Mouse (Mus musculus): ENCODE measurements around the gene Gja8.

Gja8 gene

GRCm38 (mm10) chr3:96925920-96926319, at the start of gene Gja8:
Gene Gja8 (minus strand): TSS chr3:96926020.
- no peak for DNase-seq (ENCODE audit: low spot score in 2 of 2)

DNA sequence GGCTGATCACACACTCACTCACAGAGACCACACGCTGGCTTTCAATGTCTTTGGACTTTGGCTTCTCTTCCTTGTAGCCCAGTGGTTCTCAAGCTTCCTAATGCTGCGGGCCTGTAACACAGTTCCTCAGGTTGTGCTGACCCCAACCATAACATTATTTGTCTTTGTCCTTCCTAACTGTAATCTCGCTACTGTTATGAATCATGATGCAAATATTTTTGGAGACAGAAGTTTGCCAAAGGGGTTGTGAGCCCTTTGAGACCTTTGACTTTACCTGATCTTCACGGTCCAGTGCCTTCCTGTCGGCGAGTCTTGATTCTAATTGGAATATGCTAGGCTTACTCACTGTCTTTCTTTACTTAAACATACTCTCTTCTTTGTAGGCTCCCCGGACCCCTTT, 48.6 kb upstream of the Gja8 start:
- no peak for DNase-seq (ENCODE audit: low spot score in 2 of 2)

GRCm38 (mm10) chr3:96970986-96971385, 45.2 kb upstream of the Gja8 start:
- no peak for DNase-seq (ENCODE audit: low spot score in 2 of 2)

DNA sequence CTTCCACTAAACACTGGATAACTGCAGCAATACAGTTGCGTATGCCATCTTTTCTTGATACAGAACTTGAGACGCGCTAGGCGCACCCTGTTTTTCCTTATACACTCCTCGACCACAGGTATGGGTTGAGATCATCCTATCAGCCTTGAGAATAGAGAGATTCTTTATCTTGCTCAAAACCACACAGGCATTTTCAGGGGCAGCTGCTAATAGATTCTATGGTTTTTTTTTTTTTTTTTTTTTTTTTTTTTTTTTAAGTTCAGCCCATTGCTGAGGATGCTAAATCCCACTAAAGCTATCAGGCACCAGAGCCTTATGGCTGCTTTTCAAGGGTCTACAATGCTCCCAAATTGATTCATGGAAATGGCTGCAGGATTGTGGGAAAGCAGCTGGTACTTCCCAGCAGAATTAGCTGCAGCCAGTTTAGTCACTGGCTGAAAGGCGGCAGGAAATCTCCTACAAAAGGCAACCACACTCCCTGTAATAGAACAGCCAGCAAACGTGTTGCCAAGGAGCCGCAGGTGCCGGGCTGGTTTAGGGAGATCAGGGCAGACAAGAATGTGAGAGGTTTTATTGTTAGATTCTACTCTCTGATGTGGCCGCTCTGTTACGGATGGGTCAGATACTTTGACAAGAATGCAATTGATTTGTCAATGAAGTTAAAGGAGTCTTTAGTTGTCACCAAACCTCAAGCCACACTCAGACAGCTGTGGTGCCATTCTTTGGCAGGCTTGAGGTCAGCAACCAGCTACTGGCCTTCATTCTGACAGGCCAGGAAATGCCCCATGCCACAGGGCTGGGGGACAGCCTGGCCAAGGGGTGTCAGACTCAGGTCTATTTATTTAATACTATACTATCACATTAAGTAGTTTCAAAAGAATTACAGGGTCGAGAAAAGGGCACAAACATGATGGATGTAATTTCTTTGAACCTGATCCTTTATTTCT, 37.5 kb upstream of the Gja8 start:
- DNase-seq (ENCODE audit: low spot score in 2 of 2) = no peak

DNA sequence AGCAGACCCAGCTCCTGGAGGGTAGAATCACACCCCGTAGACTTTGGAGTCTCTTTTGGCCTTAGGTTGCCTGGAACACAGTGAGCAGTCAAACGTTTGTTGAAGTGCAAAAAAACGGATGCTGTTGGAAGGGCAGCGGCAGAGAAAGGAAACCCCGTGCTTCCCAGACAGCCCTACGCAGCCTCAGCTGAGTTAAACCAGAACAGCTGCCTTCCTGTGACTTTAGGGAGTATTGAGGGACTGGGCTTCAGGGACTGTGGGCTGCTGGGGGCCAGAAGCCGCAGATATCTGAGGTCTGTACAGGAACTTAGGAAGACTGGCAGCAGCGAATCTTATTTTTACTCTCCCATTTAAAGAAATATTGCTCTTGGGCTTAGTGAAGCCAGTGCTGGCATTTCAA, 34.8 kb upstream of the Gja8 start:
- no peak for DNase-seq (ENCODE audit: low spot score in 2 of 2)

- DNase-seq (ENCODE audit: low spot score in 2 of 2) = no peak
Observed at GRCm38 (mm10) chr3:96953489-96954233, 27.8 kb upstream of the Gja8 start.

DNA sequence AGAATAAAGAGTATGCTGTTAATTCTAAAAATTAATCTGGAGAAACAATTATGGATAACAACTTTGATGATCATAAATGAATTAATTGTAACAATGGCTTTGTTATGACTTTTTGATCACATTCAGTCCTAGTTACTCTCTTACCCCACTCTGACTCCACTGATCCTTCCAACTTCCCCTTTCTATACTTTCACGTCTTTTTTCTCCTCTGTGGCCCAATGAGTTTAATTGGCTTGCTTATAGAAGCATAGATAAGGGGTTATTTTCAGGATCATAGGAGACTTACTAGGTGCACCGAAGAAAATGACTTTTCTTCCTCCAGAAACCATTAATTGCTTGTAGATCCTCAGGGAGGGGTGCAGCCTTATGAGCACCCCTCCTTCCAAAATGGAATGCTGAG, 16.9 kb upstream of the Gja8 start:
- DNase-seq (ENCODE audit: low spot score in 2 of 2) = no peak

DNA sequence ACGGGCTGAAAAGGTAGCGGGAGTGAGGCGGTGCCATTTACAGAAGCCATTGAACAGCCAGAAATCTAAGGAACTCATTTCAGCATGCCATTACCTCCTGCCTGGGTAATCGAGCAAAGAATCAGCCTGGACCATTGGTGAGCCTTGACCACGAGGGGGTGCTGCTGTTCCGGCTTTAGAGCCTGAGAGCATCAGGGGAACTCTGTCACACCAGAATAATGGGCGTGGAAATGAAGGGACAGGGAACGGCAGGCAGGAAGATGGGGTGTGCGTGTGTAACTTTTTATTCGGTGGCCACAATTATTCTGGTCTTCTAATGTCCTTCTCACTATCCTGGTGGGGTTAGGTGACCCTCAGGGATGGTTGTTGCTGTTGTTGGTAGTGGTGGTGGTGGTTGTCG, 12.9 kb upstream of the Gja8 start:
- DNase-seq (ENCODE audit: low spot score in 2 of 2) = peak; percentile 66 to 85

DNA sequence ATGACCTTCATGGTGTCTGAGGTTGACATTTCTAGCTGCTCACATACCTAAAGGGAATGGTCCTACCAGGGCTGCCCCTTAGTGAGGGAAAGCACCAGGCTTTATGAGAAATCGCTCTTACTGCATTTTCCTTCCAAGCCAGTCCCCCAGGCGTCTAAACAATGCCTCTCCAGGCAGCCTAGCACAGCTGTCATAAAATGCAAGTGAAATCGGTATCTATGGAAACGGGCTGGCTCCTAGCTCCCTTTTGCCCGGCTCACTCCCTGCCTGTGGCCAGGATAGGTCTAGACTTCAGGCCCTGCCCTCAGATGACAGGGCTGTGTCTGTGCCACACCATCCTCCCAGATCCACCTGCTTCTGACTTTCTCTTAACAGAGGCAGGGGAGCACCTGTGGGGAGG, 11.8 kb upstream of the Gja8 start:
- no peak for DNase-seq (ENCODE audit: low spot score in 2 of 2)

- DNase-seq (ENCODE audit: low spot score in 2 of 2) = no peak
Observed at GRCm38 (mm10) chr3:96936241-96936640, 10.4 kb upstream of the Gja8 start.

GRCm38 (mm10) chr3:96931261-96931681, 5.5 kb upstream of the Gja8 start:
- DNase-seq (ENCODE audit: low spot score in 2 of 2) = no peak

- DNase-seq (ENCODE audit: low spot score in 2 of 2) = no peak
Observed at GRCm38 (mm10) chr3:96924631-96925030, 1.2 kb downstream of the Gja8 start.

DNA sequence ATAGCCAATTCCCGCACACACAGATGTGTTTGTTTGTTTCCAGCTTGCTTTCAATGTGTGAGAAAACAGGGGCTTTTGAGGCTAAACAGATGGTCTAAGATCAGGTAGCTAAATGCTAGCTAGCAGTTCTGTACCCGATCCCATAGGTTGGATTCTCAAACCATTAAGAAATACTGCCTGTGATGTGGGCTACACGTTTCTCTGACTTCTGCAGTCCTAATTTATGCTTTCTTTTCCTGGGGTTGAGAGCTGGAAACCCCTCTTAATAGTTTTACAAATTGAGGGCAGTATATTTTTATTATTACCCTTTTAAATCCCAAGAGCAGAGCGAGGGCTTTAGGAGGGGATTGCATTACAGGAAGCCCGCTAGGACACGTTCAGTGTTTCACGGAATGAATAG, 4.8 kb downstream of the Gja8 start:
- DNase-seq (ENCODE audit: low spot score in 2 of 2) = no peak

- no peak for DNase-seq (ENCODE audit: low spot score in 2 of 2)
Observed at GRCm38 (mm10) chr3:96905592-96905991, 20.2 kb downstream of the Gja8 start.

DNA sequence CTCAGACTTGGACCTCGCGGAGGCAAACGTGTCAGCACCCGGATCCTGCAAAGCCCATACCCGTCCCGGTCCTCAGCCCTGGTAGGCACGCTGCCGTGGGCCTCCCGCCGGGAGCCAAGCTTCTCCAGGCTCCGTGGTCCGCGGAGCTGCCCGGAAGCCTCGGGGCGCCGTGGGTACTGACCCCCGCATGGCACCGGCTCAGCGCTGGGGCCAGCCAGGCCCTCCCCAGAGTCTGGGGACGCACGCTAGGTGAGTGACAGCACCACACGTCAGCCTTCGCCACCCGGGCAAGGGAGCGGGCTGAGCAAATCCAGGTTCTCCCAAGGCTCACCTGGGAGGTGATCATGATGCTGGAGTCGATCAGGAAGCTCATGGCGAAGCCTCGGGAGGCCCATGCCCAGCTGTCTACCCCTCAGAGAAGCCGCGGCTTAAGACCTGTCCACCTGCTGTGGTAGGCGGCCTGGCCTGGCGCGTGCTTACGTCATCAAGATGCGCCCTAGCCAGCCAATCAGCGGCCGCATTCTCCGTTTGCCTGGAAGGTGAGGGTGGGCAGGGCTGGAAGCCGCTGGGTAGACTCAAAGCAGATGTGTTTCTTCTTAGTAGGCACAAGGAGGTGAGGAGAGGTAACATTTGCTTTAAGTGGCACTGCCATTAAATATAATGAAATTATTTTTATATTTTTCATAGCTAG, 20.8 kb downstream of the Gja8 start, which contains the start of gene Gpr89:
TSS of gene Gpr89 (minus strand) at position 496 of the 691 bp plus-strand sequence.
- peak; percentile 95 to 97 for DNase-seq (ENCODE audit: low spot score in 2 of 2)

DNA sequence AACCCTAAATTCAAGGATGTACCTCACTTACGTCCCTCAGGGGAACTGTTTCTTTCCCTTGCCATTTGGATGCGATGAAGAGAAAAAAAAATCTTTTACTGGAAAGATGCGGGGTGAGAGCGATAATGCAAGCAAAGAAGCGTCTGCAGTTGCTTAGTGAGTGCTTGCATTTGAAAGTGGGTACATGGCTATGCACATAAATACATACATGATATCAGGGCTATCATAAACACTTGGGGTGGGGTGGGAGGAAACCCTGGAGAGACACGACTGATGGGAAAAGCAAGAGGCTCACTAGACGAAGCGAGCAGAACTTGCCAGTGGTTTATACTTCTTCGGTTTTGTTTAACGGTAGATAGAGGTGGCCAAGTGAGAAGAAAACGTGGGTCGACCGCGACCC, 21.4 kb downstream of the Gja8 start, which contains the start of gene Gja5:
TSS of gene Gja5 (plus strand) at position 301 of the 400 bp plus-strand sequence.
- DNase-seq (ENCODE audit: low spot score in 2 of 2) = no peak

DNA sequence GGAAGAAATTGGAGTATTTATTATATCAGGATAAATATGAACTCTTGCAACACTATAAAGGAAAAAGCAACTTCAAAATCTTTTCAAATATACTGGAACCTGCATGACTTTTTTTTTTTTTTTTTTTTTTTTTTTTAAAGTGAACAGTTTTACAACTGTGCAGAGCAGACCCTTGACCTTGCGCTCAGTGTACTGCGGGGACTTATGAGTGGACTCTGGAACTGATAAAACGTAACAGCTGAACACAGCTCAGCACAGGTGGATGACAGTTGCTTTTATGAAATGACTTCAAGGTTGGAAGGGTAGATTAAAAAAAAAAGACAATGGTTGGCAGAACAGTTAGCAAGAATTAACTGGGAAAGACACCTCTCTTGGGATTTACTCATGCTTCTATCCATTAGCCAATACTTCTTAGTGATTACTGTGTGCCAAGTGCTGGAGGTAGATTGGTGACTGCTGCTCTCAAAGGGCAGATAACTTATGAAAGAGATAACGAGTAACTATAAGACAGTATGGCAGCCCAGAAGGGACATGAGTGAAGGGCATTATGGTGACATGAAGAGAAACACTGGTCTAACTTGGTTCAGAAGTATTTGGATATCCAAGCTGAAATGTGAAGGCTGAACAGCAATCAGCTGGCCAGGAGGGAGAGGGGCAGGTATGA, 23.4 kb downstream of the Gja8 start:
- DNase-seq (ENCODE audit: low spot score in 2 of 2) = no peak

GRCm38 (mm10) chr3:96883690-96884089, 42.1 kb downstream of the Gja8 start:
- no peak for DNase-seq (ENCODE audit: low spot score in 2 of 2)

- no peak for DNase-seq (ENCODE audit: low spot score in 2 of 2)
Observed at GRCm38 (mm10) chr3:96882061-96882849, 43.6 kb downstream of the Gja8 start.

GRCm38 (mm10) chr3:96881557-96881956, 44.3 kb downstream of the Gja8 start:
- DNase-seq (ENCODE audit: low spot score in 2 of 2) = no peak

- no peak for DNase-seq (ENCODE audit: low spot score in 2 of 2)
Observed at GRCm38 (mm10) chr3:96880385-96880784, 45.4 kb downstream of the Gja8 start.

Data from spleen, postnatal 4 days (tissue).